Mouse (Mus musculus): ENCODE measurements around the gene Mapk9.

- TF ChIP-seq POLR2A (IDR thresholded peaks at IDR 0.05; ENCODE audit: low read depth, low read length): no peak
- TF ChIP-seq CTCF (IDR thresholded peaks at IDR 0.05; ENCODE audit: extremely low read depth, insufficient read depth, insufficient read length, insufficient replicate concordance): no peak
Observed at GRCm38 (mm10) chr11:49835257-49835956, 11.1 kb upstream of the Mapk9 start.

All from spleen, adult 2 months (tissue).